Mouse (Mus musculus): Measurements from ENCODE around the gene Nfic. TPM values are rescaled to one million over a fixed set of nuclear protein-coding genes. Genes with fewer than 3 reads are reported as not detected.

The Nfic gene
- polyA plus RNA-seq, 2 experiments = 38.1 to 98.9 TPM

DNA sequence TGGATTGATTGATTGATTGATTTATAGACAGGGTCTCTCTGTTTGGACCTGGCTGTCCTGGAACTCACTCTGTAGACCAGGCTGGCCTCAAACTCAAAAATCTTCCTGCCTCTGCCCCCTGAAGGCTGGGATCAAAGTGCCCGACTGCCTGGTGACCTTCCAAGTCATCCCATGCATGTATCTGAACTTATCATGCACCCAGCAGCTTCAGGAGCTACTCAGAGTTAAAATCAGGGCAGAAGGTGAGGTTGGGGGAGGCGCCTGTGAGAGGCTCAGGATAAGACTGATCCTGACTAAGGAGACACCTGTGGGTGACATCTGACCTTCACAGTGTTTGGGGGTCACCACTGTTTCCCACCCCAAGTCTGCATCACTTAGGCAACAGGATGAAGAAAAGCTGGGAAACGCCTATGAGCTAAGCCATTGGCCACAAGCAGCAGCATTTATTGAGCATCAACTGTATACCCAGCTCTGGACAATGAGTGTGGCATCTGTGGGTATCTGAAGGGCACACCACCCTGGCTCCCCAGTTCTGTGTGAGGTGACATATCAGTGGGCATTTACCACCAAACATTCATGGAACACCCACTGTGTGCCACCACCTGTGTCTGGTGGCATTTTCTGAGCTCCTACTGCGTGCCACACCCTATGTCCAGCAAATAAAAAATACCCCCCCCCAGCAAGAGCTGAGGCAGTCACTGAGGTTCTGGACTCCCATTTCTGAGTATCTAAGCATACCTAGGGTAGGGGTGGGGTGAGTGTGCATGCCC lies 31.8 kb downstream of the Nfic start:
- Histone ChIP-seq H3K4me3 (replicated peaks; ENCODE audit: low read length) (peak overlapping the region; percentile 73; the same call in 1 of the 2 replicates), H3K27ac (replicated peaks; ENCODE audit: low read depth, low read length) (0 out of 2 replicates have a peak overlapping the region, but pooled peaks have one; percentile 50), H3K36me3 (ENCODE audit: control insufficient read depth, insufficient read depth, low read length) (peaks cover 32% of the 10 kb centered on the region), H3K4me1 (ENCODE audit: control insufficient read depth, insufficient read depth, low read length) (peaks cover 24% of the 10 kb centered on the region), H3K9me3 (ENCODE audit: control insufficient read depth, low read length) (no peaks in the 10 kb centered on the region), H3K9ac (ENCODE audit: low read depth, low read length, severe bottlenecking) (peak overlapping the region; percentile 41; the same call in 1 of the 2 replicates), H3K4me2 (replicated peaks; ENCODE audit: low read depth, low read length, severe bottlenecking) (peak overlapping the region; percentile 71), H3K27me3 (ENCODE audit: control insufficient read depth, insufficient read depth, low read length) (0 out of 2 replicates have a peak, but pooled peaks cover 4% of the 10 kb centered on the region)
- 73% methylated on average over 4 of the region's 4 CpGs for WGBS
- ATAC-seq (ENCODE audit: low FRiP score, low read depth) (no peak), DNase-seq (ENCODE audit: low spot score) (no peak)
- no peak for TF ChIP-seq POLR2A (IDR thresholded peaks at IDR 0.05; ENCODE audit: borderline replicate concordance, extremely low read depth, insufficient read depth, insufficient read length)

DNA sequence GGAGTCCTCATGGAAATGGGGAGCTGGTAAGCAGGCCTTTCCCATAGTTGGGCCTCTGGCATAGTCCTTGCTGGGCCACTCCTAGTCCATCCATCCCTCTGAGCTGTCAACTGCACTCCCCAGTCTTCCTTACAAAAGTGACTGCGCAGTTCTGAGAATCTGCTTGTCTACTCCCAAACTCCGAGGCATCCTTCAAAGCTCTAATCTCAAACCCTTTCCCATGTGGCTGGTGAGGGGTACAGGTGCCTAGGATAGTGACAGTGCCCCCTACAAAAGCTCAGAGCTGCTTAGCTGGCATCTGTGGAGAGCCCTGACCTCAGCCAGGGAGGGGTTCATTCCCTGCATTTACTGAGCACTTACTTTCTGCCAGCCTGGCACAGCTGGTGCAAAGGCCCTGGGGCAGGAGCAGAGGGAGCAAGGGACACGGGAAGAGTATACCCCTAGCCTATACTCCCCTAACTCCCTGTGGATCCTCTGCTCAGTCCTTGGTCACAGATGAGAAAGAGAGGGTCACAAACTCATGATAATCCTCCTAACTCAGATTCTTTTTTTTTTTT lies 32.7 kb downstream of the Nfic start:
- ATAC-seq (ENCODE audit: low FRiP score, low read depth) = no peak

DNA sequence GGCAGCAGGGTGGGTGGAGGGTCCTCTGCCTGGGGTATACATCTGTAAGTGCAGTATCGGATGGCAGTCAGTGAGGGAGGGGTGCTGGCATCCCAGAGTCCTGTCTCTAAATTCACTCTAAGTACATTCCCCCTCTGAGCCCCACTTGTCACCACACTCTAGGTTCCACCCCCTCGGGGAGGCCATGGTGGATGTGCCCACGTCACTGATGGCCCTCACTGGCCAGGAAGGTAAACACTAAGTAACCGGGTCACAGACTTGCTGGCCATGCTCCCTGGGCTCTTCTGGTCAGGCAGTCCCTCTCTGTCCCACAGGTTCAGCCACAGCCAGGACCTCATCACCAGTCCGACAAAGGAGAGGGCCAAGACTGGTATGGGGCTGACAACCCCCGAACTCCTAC lies 33.2 kb downstream of the Nfic start:
- no peaks in the 10 kb centered on the region for H3K9me3 ChIP-seq (ENCODE audit: control insufficient read depth, low read length)
- no peaks in the 10 kb centered on the region for H3K27me3 ChIP-seq (ENCODE audit: control insufficient read depth, insufficient read depth, low read length)
- no peak for TF ChIP-seq POLR2A (IDR thresholded peaks at IDR 0.05; ENCODE audit: borderline replicate concordance, extremely low read depth, insufficient read depth, insufficient read length)
- ATAC-seq (ENCODE audit: low FRiP score, low read depth) (no peak), DNase-seq (ENCODE audit: low spot score) (no peak)
- no peak overlapping the region for H3K27ac ChIP-seq (replicated peaks; ENCODE audit: low read depth, low read length)
- no peak overlapping the region for H3K9ac ChIP-seq (ENCODE audit: low read depth, low read length, severe bottlenecking)
- peaks cover 33% of the 10 kb centered on the region for H3K4me1 ChIP-seq (ENCODE audit: control insufficient read depth, insufficient read depth, low read length)
- H3K4me3 ChIP-seq (replicated peaks; ENCODE audit: low read length) = no peak overlapping the region
- H3K36me3 ChIP-seq (ENCODE audit: control insufficient read depth, insufficient read depth, low read length) = peaks cover 37% of the 10 kb centered on the region
- 73% methylated on average over 6 of the region's 6 CpGs for WGBS
- H3K4me2 ChIP-seq (replicated peaks; ENCODE audit: low read depth, low read length, severe bottlenecking) = no peak overlapping the region

More for the DNA sequence above, 32.7 kb downstream of the Nfic start:
- Histone ChIP-seq H3K27ac (replicated peaks; ENCODE audit: low read depth, low read length) (no peak overlapping the region), H3K9me3 (ENCODE audit: control insufficient read depth, low read length) (no peaks in the 10 kb centered on the region), H3K4me2 (replicated peaks; ENCODE audit: low read depth, low read length, severe bottlenecking) (no peak overlapping the region), H3K27me3 (ENCODE audit: control insufficient read depth, insufficient read depth, low read length) (0 out of 2 replicates have a peak, but pooled peaks cover under 1% of the 10 kb centered on the region), H3K9ac (ENCODE audit: low read depth, low read length, severe bottlenecking) (no peak overlapping the region), H3K4me1 (ENCODE audit: control insufficient read depth, insufficient read depth, low read length) (peaks cover 29% of the 10 kb centered on the region), H3K36me3 (ENCODE audit: control insufficient read depth, insufficient read depth, low read length) (peaks cover 35% of the 10 kb centered on the region), H3K4me3 (replicated peaks; ENCODE audit: low read length) (no peak overlapping the region)
- no peak for TF ChIP-seq POLR2A (IDR thresholded peaks at IDR 0.05; ENCODE audit: borderline replicate concordance, extremely low read depth, insufficient read depth, insufficient read length)
- WGBS = 85% methylated on average over 3 of the region's 3 CpGs
- DNase-seq (ENCODE audit: low spot score) = no peak

DNA sequence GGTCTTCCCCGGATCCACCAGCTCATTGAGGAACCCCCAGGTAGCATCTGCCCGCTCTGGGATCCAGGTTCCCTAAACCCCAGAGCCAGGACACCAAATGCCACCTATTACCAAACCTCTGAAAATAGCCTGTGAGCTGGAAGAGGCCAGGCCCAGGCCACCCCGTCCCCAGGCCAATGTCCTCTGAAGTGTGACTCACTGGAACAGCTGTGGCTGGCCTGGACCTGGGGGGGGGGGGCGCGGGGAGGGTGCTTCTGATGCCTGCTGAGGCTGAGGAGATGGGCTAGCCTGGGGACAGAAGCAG lies 33.7 kb downstream of the Nfic start:
- H3K9me3 ChIP-seq (ENCODE audit: control insufficient read depth, low read length) = no peaks in the 10 kb centered on the region
- peaks cover 37% of the 10 kb centered on the region for H3K36me3 ChIP-seq (ENCODE audit: control insufficient read depth, insufficient read depth, low read length)
- no peak overlapping the region for H3K9ac ChIP-seq (ENCODE audit: low read depth, low read length, severe bottlenecking)
- H3K4me1 ChIP-seq (ENCODE audit: control insufficient read depth, insufficient read depth, low read length) = peaks cover 36% of the 10 kb centered on the region
- H3K27ac ChIP-seq (replicated peaks; ENCODE audit: low read depth, low read length) = no peak overlapping the region
- H3K27me3 ChIP-seq (ENCODE audit: control insufficient read depth, insufficient read depth, low read length) = no peaks in the 10 kb centered on the region
- no peak for TF ChIP-seq POLR2A (IDR thresholded peaks at IDR 0.05; ENCODE audit: borderline replicate concordance, extremely low read depth, insufficient read depth, insufficient read length)
- no peak for ATAC-seq (ENCODE audit: low FRiP score, low read depth)
- H3K4me3 ChIP-seq (replicated peaks; ENCODE audit: low read length) = no peak overlapping the region
- 75% methylated on average over 5 of the region's 5 CpGs for WGBS
- DNase-seq (ENCODE audit: low spot score) = no peak
- no peak overlapping the region for H3K4me2 ChIP-seq (replicated peaks; ENCODE audit: low read depth, low read length, severe bottlenecking)

DNA sequence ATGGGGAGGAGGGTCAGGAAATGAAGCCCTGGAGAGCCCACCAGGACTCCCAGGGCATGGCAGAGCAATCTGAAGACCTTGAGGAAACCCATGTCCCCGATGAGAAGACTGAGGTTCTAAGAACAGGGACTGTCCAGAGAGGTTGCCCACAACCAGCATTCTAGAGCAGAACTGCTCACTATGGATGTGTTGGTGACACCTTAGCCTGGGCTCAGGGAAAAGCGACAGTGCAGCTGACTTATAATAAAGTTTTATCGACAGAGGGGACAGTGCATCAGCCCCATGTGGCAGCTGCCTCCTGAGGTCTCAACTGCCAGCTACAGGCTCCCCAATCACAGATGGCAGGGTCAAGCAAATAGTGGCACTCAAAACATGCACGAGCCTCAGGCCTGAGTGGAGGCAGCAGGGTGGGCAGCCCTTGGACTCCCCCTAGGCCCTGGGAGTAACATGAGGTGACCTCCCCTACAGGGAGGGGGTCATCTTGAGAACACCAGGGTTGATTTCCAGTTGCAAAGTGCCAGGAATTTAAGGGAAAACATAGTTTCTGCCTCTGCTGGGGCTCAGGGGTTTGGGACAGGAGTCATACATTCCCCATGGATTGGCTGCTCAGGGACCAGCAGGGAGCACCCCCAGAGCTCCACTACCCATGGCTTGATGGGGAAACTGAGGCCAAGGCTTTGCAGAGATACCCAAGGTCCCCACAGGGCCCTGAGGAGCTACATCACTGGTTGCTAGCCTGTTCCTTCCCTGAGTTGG lies 34.2 kb downstream of the Nfic start:
- no peaks in the 10 kb centered on the region for H3K9me3 ChIP-seq (ENCODE audit: control insufficient read depth, low read length)
- H3K4me2 ChIP-seq (replicated peaks; ENCODE audit: low read depth, low read length, severe bottlenecking) = no peak overlapping the region
- no peak overlapping the region for H3K4me3 ChIP-seq (replicated peaks; ENCODE audit: low read length)
- H3K9ac ChIP-seq (ENCODE audit: low read depth, low read length, severe bottlenecking) = no peak overlapping the region
- no peak for TF ChIP-seq POLR2A (IDR thresholded peaks at IDR 0.05; ENCODE audit: borderline replicate concordance, extremely low read depth, insufficient read depth, insufficient read length)
- H3K27me3 ChIP-seq (ENCODE audit: control insufficient read depth, insufficient read depth, low read length) = no peaks in the 10 kb centered on the region
- no peak overlapping the region for H3K27ac ChIP-seq (replicated peaks; ENCODE audit: low read depth, low read length)
- DNase-seq (ENCODE audit: low spot score) (no peak), ATAC-seq (ENCODE audit: low FRiP score, low read depth) (no peak)
- H3K36me3 ChIP-seq (ENCODE audit: control insufficient read depth, insufficient read depth, low read length) = peaks cover 37% of the 10 kb centered on the region
- peaks cover 41% of the 10 kb centered on the region for H3K4me1 ChIP-seq (ENCODE audit: control insufficient read depth, insufficient read depth, low read length)
- WGBS = 85% methylated on average over 4 of the region's 4 CpGs
